Mouse (Mus musculus) small intestine, adult 2 months (tissue): ENCODE data around the gene AC161166.1. TPM values are rescaled to one million over a fixed set of nuclear protein-coding genes. Genes with fewer than 3 reads are reported as not detected.

ENCODE experiments used
- H3K27ac ChIP-seq: fragments of 200-500 bp; 2 replicates; pipeline ENCODE4 v1.5.1; 2012; ENCODE audit warnings: low read depth, low read length, control low read depth, inconsistent platforms; ENCODE audit not compliant: insufficient read depth
- H3K27me3 ChIP-seq: fragments of 200-500 bp; 2 replicates; pipeline ENCODE4 v1.6.1; 2012; ENCODE audit warnings: mild to moderate bottlenecking, moderate library complexity, low read length, inconsistent platforms; ENCODE audit not compliant: control insufficient read depth, insufficient read depth
- H3K36me3 ChIP-seq: fragments of 200-500 bp; 2 replicates; pipeline ENCODE4 v1.6.1; 2012; ENCODE audit warnings: mild to moderate bottlenecking, low read length, control low read depth, inconsistent platforms; ENCODE audit not compliant: control insufficient read depth, insufficient read depth
- H3K4me1 ChIP-seq: fragments of 200-500 bp; 2 replicates; pipeline ENCODE4 v1.6.1; 2012; ENCODE audit warnings: low read length, inconsistent platforms, mixed read lengths; ENCODE audit not compliant: control insufficient read depth, insufficient read depth, insufficient read length
- H3K4me3 ChIP-seq: fragments of 200-500 bp; 2 replicates; pipeline ENCODE4 v1.5.1; 2012; ENCODE audit warnings: low read depth, mild to moderate bottlenecking, control low read depth, inconsistent platforms, low read length, moderate library complexity
- CTCF ChIP-seq: fragments of 200-500 bp; IDR thresholded peaks from 2 replicates; pipeline ENCODE4 v1.5.1; 2012; ENCODE audit warnings: low read depth, mild to moderate bottlenecking, control low read depth, inconsistent platforms, low read length, moderate library complexity, mixed read lengths; ENCODE audit not compliant: insufficient replicate concordance, insufficient read length; ENCODE audit errors: extremely low read depth
- POLR2A ChIP-seq: fragments of 200-500 bp; IDR thresholded peaks from 2 replicates; pipeline ENCODE4 v1.6.1; 2012; ENCODE audit warnings: low read depth, mild to moderate bottlenecking, control low read depth, inconsistent platforms, low read length, moderate library complexity
- WGBS: fragments of 180-500 bp; shearing (Covaris S2); methylation state at CpG from one replicate; pipeline ENCODE4 v1.1.7; 2018; 5-methylcytosine and 5-hydroxymethylcytosine counted together
- polyA plus RNA-seq: library from polyadenylated mRNA; depleted of rRNA; stranded (reverse); fragments of >200 nt; gene quantifications from 2 replicates; pipeline ENCODE4 v1.2.3, GENCODE M21; 2012

AC161166.1 gene
- polyA plus RNA-seq, 1 experiment: not detected

- H3K27me3 ChIP-seq: peaks cover 21% of the 10 kb centered on the region
- no peak overlapping the region for H3K4me3 ChIP-seq
- 37% methylated on average over 4 of the region's 4 CpGs for WGBS
- no peak overlapping the region for H3K27ac ChIP-seq
- no peaks in the 10 kb centered on the region for H3K36me3 ChIP-seq
- H3K4me1 ChIP-seq: no peaks in the 10 kb centered on the region; the same call in none of the 2 replicates
- no peak for TF ChIP-seq CTCF
- no peak for TF ChIP-seq POLR2A
Measured at GRCm38 (mm10) chr7:24504868-24505267, 7.4 kb downstream of the AC161166.1 start.

- TF ChIP-seq POLR2A (no peak), CTCF (no peak)
- Histone ChIP-seq H3K4me1 (no peaks in the 10 kb centered on the region; the same call in none of the 2 replicates), H3K27me3 (peaks cover 28% of the 10 kb centered on the region), H3K4me3 (no peak overlapping the region), H3K27ac (no peak overlapping the region), H3K36me3 (no peaks in the 10 kb centered on the region)
- 19% methylated on average over 10 of the region's 10 CpGs for WGBS
Measured at GRCm38 (mm10) chr7:24504004-24504403, 8.3 kb downstream of the AC161166.1 start.

- Histone ChIP-seq H3K27ac (no peak overlapping the region), H3K4me3 (no peak overlapping the region), H3K36me3 (no peaks in the 10 kb centered on the region), H3K4me1 (no peaks in the 10 kb centered on the region; the same call in 1 of the 2 replicates), H3K27me3 (peaks cover 28% of the 10 kb centered on the region)
- WGBS: 37% methylated on average over 21 of the region's 21 CpGs
- TF ChIP-seq POLR2A (no peak), CTCF (peak; percentile 38; the same call in 1 of the 2 replicates)
Measured at GRCm38 (mm10) chr7:24501492-24501891, 10.8 kb downstream of the AC161166.1 start.

- TF ChIP-seq CTCF: peak; percentile 46; the same call in 1 of the 2 replicates
- no peak for TF ChIP-seq POLR2A
- Histone ChIP-seq H3K36me3 (no peaks in the 10 kb centered on the region), H3K27me3 (peaks cover 28% of the 10 kb centered on the region), H3K4me3 (no peak overlapping the region), H3K27ac (no peak overlapping the region), H3K4me1 (no peaks in the 10 kb centered on the region; the same call in 1 of the 2 replicates)
- WGBS: 37% methylated on average over 7 of the region's 7 CpGs
Measured at GRCm38 (mm10) chr7:24500929-24501328, 11.3 kb downstream of the AC161166.1 start.

- Histone ChIP-seq H3K4me1 (no peaks in the 10 kb centered on the region; the same call in 1 of the 2 replicates), H3K27ac (no peak overlapping the region), H3K27me3 (peaks cover 28% of the 10 kb centered on the region), H3K4me3 (no peak overlapping the region), H3K36me3 (no peaks in the 10 kb centered on the region)
- TF ChIP-seq CTCF (no peak), POLR2A (no peak)
- 8% methylated on average over 43 of the region's 43 CpGs for WGBS
Measured at GRCm38 (mm10) chr7:24499856-24500577, 12.2 kb downstream of the AC161166.1 start.

- no peaks in the 10 kb centered on the region for H3K4me1 ChIP-seq
- WGBS: 69% methylated on average over 8 of the region's 8 CpGs
- TF ChIP-seq CTCF: no peak
- TF ChIP-seq POLR2A: no peak
- no peak overlapping the region for H3K27ac ChIP-seq
- no peak overlapping the region for H3K4me3 ChIP-seq
- no peaks in the 10 kb centered on the region for H3K27me3 ChIP-seq
- H3K36me3 ChIP-seq: no peaks in the 10 kb centered on the region
Measured at GRCm38 (mm10) chr7:24488303-24488702, 24.0 kb downstream of the AC161166.1 start.

GRCm38 (mm10) chr7:24487403-24487802 lies 24.9 kb downstream of the AC161166.1 start:
- Histone ChIP-seq H3K4me3 (no peak overlapping the region), H3K27ac (no peak overlapping the region), H3K27me3 (peaks cover 7% of the 10 kb centered on the region), H3K4me1 (no peaks in the 10 kb centered on the region), H3K36me3 (no peaks in the 10 kb centered on the region)
- TF ChIP-seq POLR2A (no peak), CTCF (no peak)
- 31% methylated on average over 3 of the region's 3 CpGs for WGBS

GRCm38 (mm10) chr7:24486654-24487130 lies 25.6 kb downstream of the AC161166.1 start:
- Histone ChIP-seq H3K36me3 (no peaks in the 10 kb centered on the region), H3K27ac (no peak overlapping the region), H3K4me3 (no peak overlapping the region), H3K27me3 (peaks cover 14% of the 10 kb centered on the region), H3K4me1 (peaks cover under 1% of the 10 kb centered on the region)
- 55% methylated on average over 9 of the region's 9 CpGs for WGBS
- no peak for TF ChIP-seq POLR2A
- TF ChIP-seq CTCF: no peak
